Mouse (Mus musculus) erythroblast, embryonic 14.5 days (primary cell): ENCODE results near the gene Hcn3. TPM values are rescaled to one million over a fixed set of nuclear protein-coding genes. Genes with fewer than 3 reads are reported as not detected.

Source experiments
- H3K27me3 ChIP-seq: 2 replicates; pipeline ENCODE4 v1.6.1; 2012; ENCODE audit warnings: inconsistent platforms; ENCODE audit not compliant: control insufficient read depth
- H3K36me3 ChIP-seq: 2 replicates; pipeline ENCODE4 v1.6.1; 2012; ENCODE audit warnings: mild to moderate bottlenecking, inconsistent platforms; ENCODE audit not compliant: control insufficient read depth
- H3K4me1 ChIP-seq: 2 replicates; pipeline ENCODE4 v1.6.1; 2012; ENCODE audit warnings: inconsistent platforms; ENCODE audit not compliant: control insufficient read depth
- H3K4me3 ChIP-seq: replicated peaks from 2 replicates; pipeline ENCODE3; 2012; ENCODE audit warnings: moderate library complexity, mild to moderate bottlenecking, inconsistent platforms
- H3K9me3 ChIP-seq: 2 replicates; pipeline ENCODE4 v1.6.1; 2012; ENCODE audit warnings: low read length, inconsistent platforms, mixed read lengths; ENCODE audit not compliant: control insufficient read depth
- GATA1 ChIP-seq: IDR thresholded peaks from 2 replicates; pipeline ENCODE4 v1.6.1; 2012; ENCODE audit warnings: low read length, inconsistent platforms, mixed read lengths
- TAL1 ChIP-seq: IDR thresholded peaks from 3 replicates; pipeline ENCODE4 v1.6.1; 2012; ENCODE audit warnings: low read length, inconsistent platforms, mixed read lengths
- polyA plus RNA-seq: library from polyadenylated mRNA; stranded (reverse); fragments of >175 nt; gene quantifications from 2 replicates; pipeline ENCODE4 v1.2.3, GENCODE M21; 2012

Hcn3 gene
- polyA plus RNA-seq, 1 experiment, result 0.02 TPM

DNA sequence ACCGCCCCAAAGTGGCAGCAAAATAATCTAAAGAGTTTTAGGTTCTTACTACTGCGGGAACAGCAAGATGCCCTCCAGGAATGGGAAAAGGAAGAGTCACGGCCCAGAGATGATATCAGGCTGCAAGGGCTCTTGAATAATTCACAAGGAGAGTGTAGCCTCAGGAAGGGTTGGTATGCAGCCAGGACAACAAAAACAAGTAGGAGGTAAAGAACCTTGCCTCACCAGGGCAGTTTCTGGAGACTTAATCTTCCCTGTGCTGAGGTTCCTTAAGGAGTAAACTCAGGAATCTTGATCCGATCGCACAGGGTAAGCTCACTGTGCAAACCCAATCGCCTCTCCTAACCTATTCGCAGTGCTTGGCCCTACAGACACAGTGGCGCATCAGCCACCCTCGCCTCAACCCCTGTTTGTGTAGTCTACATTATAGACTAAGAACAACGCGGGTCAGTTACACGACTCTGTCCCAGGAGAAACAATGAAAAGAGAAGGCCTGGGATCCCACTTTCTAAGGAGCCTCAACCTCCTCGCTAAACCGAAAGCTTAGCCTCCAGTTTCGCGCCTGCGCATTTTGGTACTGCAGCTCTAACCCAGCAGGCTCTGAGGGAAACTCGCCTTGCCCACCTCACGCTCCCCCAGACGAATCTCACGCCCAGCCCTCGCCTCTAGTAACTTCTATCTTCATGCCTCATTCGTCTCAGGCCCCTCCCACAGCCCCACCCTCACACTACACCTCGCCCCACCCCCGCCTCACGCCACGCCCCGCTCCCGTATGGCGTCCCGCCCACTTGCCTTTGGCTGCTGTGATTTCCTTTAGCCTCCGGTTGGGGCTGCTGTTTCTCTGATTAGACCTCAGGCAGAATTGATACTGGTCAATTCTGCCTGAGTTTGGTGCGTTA is 36.2 kb upstream of the Hcn3 start:
- Histone ChIP-seq H3K9me3 (no peaks in the 10 kb centered on the region), H3K4me3 (peak overlapping the region; percentile 64), H3K4me1 (peaks cover 23% of the 10 kb centered on the region), H3K27me3 (peaks cover 11% of the 10 kb centered on the region), H3K36me3 (no peaks in the 10 kb centered on the region)
- TF ChIP-seq GATA1 (no peak), TAL1 (no peak)

GRCm38 (mm10) chr3:89193853-89194252 is 33.9 kb upstream of the Hcn3 start:
- no peak for TF ChIP-seq TAL1
- TF ChIP-seq GATA1, result no peak
- Histone ChIP-seq H3K27me3 (peaks cover 23% of the 10 kb centered on the region), H3K4me1 (peaks cover 23% of the 10 kb centered on the region), H3K36me3 (no peaks in the 10 kb centered on the region), H3K9me3 (no peaks in the 10 kb centered on the region), H3K4me3 (no peak overlapping the region)

DNA sequence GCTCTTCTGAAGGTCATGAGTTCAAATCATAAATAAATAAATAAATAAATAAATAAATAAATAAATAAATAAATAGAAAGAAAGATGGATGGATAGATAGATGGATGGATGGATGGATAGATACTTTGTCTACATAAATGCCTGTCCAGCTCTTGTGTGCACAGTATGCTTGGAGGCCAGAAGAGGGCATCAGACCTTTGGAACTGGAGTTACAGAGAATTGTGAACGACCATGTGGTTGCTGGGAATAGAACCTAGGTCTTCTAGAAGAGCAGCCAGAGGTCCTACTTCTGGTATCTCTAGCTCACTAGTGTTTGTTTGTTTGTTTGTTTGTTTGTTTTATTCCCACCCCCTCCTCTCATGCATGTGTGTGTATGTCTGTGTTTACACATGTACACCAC is 33.4 kb upstream of the Hcn3 start:
- no peak for TF ChIP-seq GATA1
- TF ChIP-seq TAL1, result no peak
- no peaks in the 10 kb centered on the region for H3K9me3 ChIP-seq
- H3K4me1 ChIP-seq, result peaks cover 23% of the 10 kb centered on the region
- peaks cover 26% of the 10 kb centered on the region for H3K27me3 ChIP-seq
- H3K36me3 ChIP-seq, result no peaks in the 10 kb centered on the region
- no peak overlapping the region for H3K4me3 ChIP-seq

GRCm38 (mm10) chr3:89190436-89190835 is 30.4 kb upstream of the Hcn3 start:
- H3K9me3 ChIP-seq, result no peaks in the 10 kb centered on the region
- H3K36me3 ChIP-seq, result no peaks in the 10 kb centered on the region
- peaks cover 21% of the 10 kb centered on the region for H3K27me3 ChIP-seq
- no peak overlapping the region for H3K4me3 ChIP-seq
- TF ChIP-seq TAL1, result no peak
- peaks cover 13% of the 10 kb centered on the region for H3K4me1 ChIP-seq

GRCm38 (mm10) chr3:89188478-89188875 is 28.5 kb upstream of the Hcn3 start:
- H3K27me3 ChIP-seq, result peaks cover 21% of the 10 kb centered on the region
- H3K4me3 ChIP-seq, result no peak overlapping the region
- H3K36me3 ChIP-seq, result no peaks in the 10 kb centered on the region
- TF ChIP-seq GATA1 (no peak), TAL1 (no peak)
- H3K9me3 ChIP-seq, result no peaks in the 10 kb centered on the region
- H3K4me1 ChIP-seq, result peaks cover 16% of the 10 kb centered on the region

- no peaks in the 10 kb centered on the region for H3K9me3 ChIP-seq
- no peak for TF ChIP-seq TAL1
- no peak for TF ChIP-seq GATA1
- H3K27me3 ChIP-seq, result peaks cover 21% of the 10 kb centered on the region
- peaks cover 22% of the 10 kb centered on the region for H3K4me1 ChIP-seq
- H3K36me3 ChIP-seq, result peaks cover under 1% of the 10 kb centered on the region
- H3K4me3 ChIP-seq, result no peak overlapping the region
Observed at GRCm38 (mm10) chr3:89187690-89188477, 27.9 kb upstream of the Hcn3 start.

DNA sequence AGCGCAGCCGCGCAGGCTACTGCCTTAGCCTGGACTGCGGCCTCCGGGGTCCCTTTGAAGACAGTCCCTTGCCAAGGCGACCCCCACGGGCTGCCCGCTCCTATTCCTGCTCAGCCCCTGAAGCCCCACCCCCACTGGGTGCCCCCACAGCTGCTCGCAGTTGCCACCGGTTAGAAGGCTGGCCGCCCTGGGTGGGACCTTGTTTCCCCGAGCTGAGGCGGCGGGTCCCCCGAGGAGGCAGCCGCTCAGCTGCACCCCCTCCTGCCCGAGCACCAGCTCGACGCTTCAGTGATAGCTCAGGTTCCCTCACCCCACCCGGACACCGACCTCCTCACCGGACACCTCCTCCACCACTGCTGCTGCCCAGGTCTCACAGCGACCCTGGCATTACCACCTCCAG is 27.2 kb upstream of the Hcn3 start:
- Histone ChIP-seq H3K4me1 (peaks cover 29% of the 10 kb centered on the region), H3K4me3 (no peak overlapping the region), H3K9me3 (no peaks in the 10 kb centered on the region), H3K27me3 (peaks cover 21% of the 10 kb centered on the region), H3K36me3 (peaks cover 7% of the 10 kb centered on the region)
- no peak for TF ChIP-seq TAL1
- TF ChIP-seq GATA1, result no peak

GRCm38 (mm10) chr3:89183959-89184315 is 23.9 kb upstream of the Hcn3 start:
- Histone ChIP-seq H3K4me3 (peak overlapping the region; percentile 65), H3K36me3 (peaks cover 40% of the 10 kb centered on the region)

More at GRCm38 (mm10) chr3:89183959-89184315, 23.9 kb upstream of the Hcn3 start:
- Histone ChIP-seq H3K9me3 (no peaks in the 10 kb centered on the region), H3K4me1 (peaks cover 43% of the 10 kb centered on the region), H3K27me3 (peaks cover 8% of the 10 kb centered on the region; the same call in 1 of the 2 replicates)
- TF ChIP-seq GATA1 (no peak), TAL1 (no peak)
